12 mouse cellular contexts compared by ENCODE assay signal in the genomic region with DNA sequence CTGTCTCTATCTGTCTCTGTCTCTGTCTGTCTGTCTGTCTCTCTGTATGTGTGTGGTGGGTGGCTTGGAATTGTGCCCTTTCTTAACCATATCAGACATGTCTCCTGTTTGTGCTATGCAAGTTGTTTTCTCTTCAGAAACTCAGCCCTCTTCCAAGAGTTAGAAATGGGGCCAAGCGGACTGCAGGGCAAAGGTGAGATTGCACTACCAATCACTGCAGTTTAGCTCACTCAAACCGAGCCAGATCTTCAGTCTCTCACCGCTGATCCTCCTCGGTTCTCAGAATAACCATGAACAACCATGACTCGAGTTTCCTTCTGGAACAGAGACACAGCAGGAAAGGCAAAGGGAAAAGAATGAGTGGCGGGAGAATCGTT.
DNase-seq lines count a peak whose midpoint lies in the region; ATAC-seq and TF ChIP-seq lines count a peak whose summit lies in the region.
"Had no signal": no experiment of that assay in that cellular context is flagged by ENCODE, and none has a peak within 500 bp of the region (broad histone marks: within the 10 kb centered on the region; RNA-seq: fewer than 3 reads in every experiment).

No protein-coding gene starts in this region.

- H3K27ac ChIP-seq in lung, embryonic 16.5 days (ENCODE audit: low read length) = peak overlapping the region; percentile 73
- H3K27ac ChIP-seq: macrophage had no signal

- H3K36me3 ChIP-seq in lung, embryonic 16.5 days (ENCODE audit: control insufficient read depth, insufficient read depth, low read length) = no peaks in the 10 kb centered on the region

- no peaks in the 10 kb centered on the region for H3K27me3 ChIP-seq in lung, embryonic 16.5 days (ENCODE audit: control insufficient read depth, insufficient read depth, low read depth, low read length)

- no peak overlapping the region for H3K4me2 ChIP-seq in lung, embryonic 16.5 days (ENCODE audit: low read depth, low read length)

- no peaks in the 10 kb centered on the region for H3K9me3 ChIP-seq in lung, embryonic 16.5 days (ENCODE audit: control insufficient read depth, low read length)

- WGBS in lung, adult 2 months = 32% methylated on average over 7 of the region's 7 CpGs
- WGBS in lung, embryonic 16.5 days = 31% methylated on average over 7 of the region's 7 CpGs

- H3K4me1 ChIP-seq in lung, adult 2 months (ENCODE audit: control insufficient read depth, insufficient read depth, low read length) = peaks cover 8% of the 10 kb centered on the region
- H3K4me1 ChIP-seq in lung, embryonic 16.5 days (replicated peaks; ENCODE audit: control insufficient read depth, insufficient read depth, low read length) = peaks cover 20% of the 10 kb centered on the region

- TF ChIP-seq CTCF in lung, adult 2 months (IDR thresholded peaks at IDR 0.05; ENCODE audit: insufficient read depth, low read length) = no peak

- no peak overlapping the region for H3K4me3 ChIP-seq in lung, adult 2 months (replicated peaks; ENCODE audit: extremely low read depth, low read depth, low read length)
- H3K4me3 ChIP-seq in lung, embryonic 16.5 days (ENCODE audit: low read length) = no peak overlapping the region
- H3K4me3 ChIP-seq: erythroblast, embryonic 14.5 days had no signal

- peak; percentile 26 to 34 for DNase-seq in lung, adult 18-20 months
- DNase-seq in lung, adult 2 months = no peak
- peak; percentile 52 to 61 for DNase-seq in kidney, adult 8-10 months
- peak; percentile 61 for DNase-seq in yolk sac, embryonic 10.5 days (ENCODE audit: low spot score)
- DNase-seq in ovary, postnatal 36 days (ENCODE audit: low spot score) = no peak
- DNase-seq in frontal cortex, postnatal 10 days (ENCODE audit: low spot score in 2 of 2) = no peak
- DNase-seq: cerebellum, postnatal 36 days; heart, postnatal 10 days had no signal

- ATAC-seq in lung, embryonic 16.5 days (ENCODE audit: low read depth) = peak; percentile 26; the same call in 1 of the 2 replicates
- ATAC-seq: midbrain, embryonic 16.5 days had no signal

- no peak for TF ChIP-seq POLR2A in lung, adult 2 months (IDR thresholded peaks at IDR 0.05; ENCODE audit: borderline replicate concordance, extremely low read depth, low read depth, low read length)

- H3K9ac ChIP-seq in lung, embryonic 16.5 days (ENCODE audit: low read length) = no peak overlapping the region

Comparison
In these comparisons a context has a peak if more than half of its experiments do, and no peak if none do; other contexts are left out.
1. DNase-seq: peak in lung, adult 18-20 months (2 of 2), kidney, adult 8-10 months (2 of 2) and yolk sac, embryonic 10.5 days (single experiment); none in lung, adult 2 months (single experiment), ovary, postnatal 36 days (single experiment) and frontal cortex, postnatal 10 days (0 of 2).